Mouse (Mus musculus): ENCODE results near the gene Lhb. TPM values are rescaled to one million over a fixed set of nuclear protein-coding genes. Genes with fewer than 3 reads are reported as not detected.

The Lhb gene
- polyA plus RNA-seq, 1 experiment from 2014 or later, result not detected

DNA sequence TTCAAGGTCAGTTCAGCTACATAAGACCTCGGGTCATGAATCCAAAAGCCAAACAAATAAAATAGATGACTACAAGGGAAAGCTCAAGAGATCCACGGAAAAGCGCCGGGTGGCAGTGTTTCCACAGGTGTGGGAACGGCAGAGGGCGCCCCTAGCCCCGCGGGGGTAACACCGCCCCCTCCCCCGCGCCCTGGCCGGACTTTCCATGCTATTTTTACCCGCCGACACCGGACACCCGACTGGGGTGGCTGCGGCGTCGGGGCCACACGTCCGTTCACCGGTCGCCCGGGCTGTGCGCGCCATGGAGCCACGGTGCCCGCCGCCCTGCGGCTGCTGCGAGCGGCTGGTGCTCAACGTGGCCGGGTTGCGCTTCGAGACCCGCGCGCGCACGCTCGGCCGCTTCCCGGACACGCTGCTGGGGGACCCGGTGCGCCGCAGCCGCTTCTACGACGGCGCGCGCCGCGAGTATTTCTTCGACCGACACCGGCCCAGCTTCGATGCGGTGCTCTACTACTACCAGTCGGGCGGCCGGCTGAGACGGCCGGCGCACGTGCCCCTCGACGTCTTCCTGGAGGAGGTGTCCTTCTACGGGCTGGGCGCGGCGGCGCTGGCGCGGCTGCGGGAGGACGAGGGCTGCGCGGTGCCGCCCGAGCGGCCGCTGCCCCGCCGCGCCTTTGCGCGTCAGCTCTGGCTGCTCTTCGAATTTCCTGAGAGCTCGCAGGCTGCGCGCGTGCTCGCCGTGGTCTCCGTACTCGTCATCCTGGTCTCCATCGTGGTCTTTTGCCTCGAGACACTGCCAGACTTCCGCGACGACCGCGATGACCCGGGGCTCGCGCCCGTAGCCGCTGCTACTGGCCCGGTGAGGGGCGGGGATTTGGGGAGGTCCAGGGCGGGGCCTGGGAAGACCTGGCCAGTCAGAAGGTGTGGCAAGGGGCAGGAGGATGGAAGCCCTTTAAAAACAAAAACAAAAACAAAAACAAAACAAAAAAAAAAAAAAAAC is 14.2 kb upstream of the Lhb start:
- H3K27ac ChIP-seq (replicated peaks), result no peak overlapping the region
- 2% methylated on average over 114 of the region's 114 CpGs for WGBS
- peak overlapping the region; percentile 45 for H3K4me3 ChIP-seq
- H3K36me3 ChIP-seq, result no peaks in the 10 kb centered on the region
- DNase-seq (ENCODE audit: low spot score), result no peak
- H3K27me3 ChIP-seq (ENCODE audit: low read depth, poor library complexity, severe bottlenecking), result peaks cover 67% of the 10 kb centered on the region
- no peaks in the 10 kb centered on the region for H3K9me3 ChIP-seq (replicated peaks)
- H3K4me1 ChIP-seq, result peaks cover 16% of the 10 kb centered on the region

DNA sequence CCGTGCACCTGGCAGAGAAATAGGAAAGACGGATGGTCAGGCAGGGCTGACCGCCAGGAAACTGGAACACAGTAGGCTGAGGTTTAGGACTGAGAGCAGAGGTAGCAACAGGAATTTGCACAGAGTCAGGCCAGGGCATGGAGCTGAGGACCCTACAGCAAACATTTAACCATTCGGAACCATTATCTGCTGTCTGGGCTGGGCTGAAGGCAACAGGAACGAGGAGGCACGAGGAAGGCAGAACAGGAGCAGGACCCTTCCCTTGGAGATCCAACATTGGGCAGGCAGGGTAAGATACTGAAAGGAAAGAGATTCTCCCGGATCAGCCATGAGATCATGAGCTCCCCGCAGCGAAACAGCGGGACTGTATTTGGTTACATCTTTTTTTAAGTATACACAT is 12.8 kb upstream of the Lhb start:
- no peak for DNase-seq (ENCODE audit: low spot score)
- H3K9me3 ChIP-seq (replicated peaks), result no peaks in the 10 kb centered on the region
- peaks cover 81% of the 10 kb centered on the region for H3K27me3 ChIP-seq (ENCODE audit: low read depth, poor library complexity, severe bottlenecking)
- H3K4me3 ChIP-seq, result no peak overlapping the region
- H3K4me1 ChIP-seq, result peaks cover 16% of the 10 kb centered on the region
- no peak overlapping the region for H3K27ac ChIP-seq (replicated peaks)
- H3K36me3 ChIP-seq, result no peaks in the 10 kb centered on the region
- 80% methylated on average over 10 of the region's 10 CpGs for WGBS

GRCm38 (mm10) chr7:45408351-45408750 is 12.3 kb upstream of the Lhb start:
- DNase-seq (ENCODE audit: low spot score), result no peak
- WGBS, result 75% methylated on average over 7 of the region's 7 CpGs
- Histone ChIP-seq H3K4me1 (peaks cover 20% of the 10 kb centered on the region), H3K36me3 (no peaks in the 10 kb centered on the region), H3K27me3 (ENCODE audit: low read depth, poor library complexity, severe bottlenecking) (peaks cover 86% of the 10 kb centered on the region), H3K4me3 (no peak overlapping the region), H3K9me3 (replicated peaks) (no peaks in the 10 kb centered on the region), H3K27ac (replicated peaks) (no peak overlapping the region)

DNA sequence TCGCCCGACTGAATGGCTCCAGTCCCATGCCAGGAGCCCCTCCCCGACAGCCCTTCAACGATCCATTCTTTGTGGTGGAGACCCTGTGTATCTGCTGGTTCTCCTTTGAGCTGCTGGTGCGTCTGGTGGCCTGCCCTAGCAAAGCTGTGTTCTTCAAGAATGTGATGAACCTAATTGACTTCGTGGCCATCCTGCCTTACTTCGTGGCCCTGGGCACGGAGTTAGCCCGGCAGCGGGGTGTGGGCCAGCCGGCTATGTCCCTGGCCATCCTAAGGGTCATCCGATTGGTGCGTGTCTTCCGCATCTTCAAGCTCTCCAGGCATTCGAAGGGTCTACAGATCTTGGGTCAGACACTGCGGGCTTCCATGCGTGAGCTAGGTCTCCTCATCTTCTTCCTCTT is 11.7 kb upstream of the Lhb start:
- WGBS, result 90% methylated on average over 17 of the region's 17 CpGs
- no peak for DNase-seq (ENCODE audit: low spot score)

GRCm38 (mm10) chr7:45409497-45410163 is 11.0 kb upstream of the Lhb start:
- H3K4me1 ChIP-seq, result peaks cover 33% of the 10 kb centered on the region
- H3K36me3 ChIP-seq, result no peaks in the 10 kb centered on the region
- no peaks in the 10 kb centered on the region for H3K9me3 ChIP-seq (replicated peaks)
- no peak overlapping the region for H3K4me3 ChIP-seq
- H3K27me3 ChIP-seq (ENCODE audit: low read depth, poor library complexity, severe bottlenecking), result peaks cover 99% of the 10 kb centered on the region
- no peak overlapping the region for H3K27ac ChIP-seq (replicated peaks)
- 92% methylated on average over 8 of the region's 8 CpGs for WGBS
- DNase-seq (ENCODE audit: low spot score), result no peak

More for the DNA sequence above, 11.7 kb upstream of the Lhb start:
- Histone ChIP-seq H3K27ac (replicated peaks) (no peak overlapping the region), H3K4me1 (peaks cover 26% of the 10 kb centered on the region), H3K9me3 (replicated peaks) (no peaks in the 10 kb centered on the region), H3K36me3 (no peaks in the 10 kb centered on the region), H3K27me3 (ENCODE audit: low read depth, poor library complexity, severe bottlenecking) (peaks cover 92% of the 10 kb centered on the region), H3K4me3 (no peak overlapping the region)

GRCm38 (mm10) chr7:45412421-45412820 is 8.2 kb upstream of the Lhb start:
- no peak for DNase-seq (ENCODE audit: low spot score)
- Histone ChIP-seq H3K27ac (replicated peaks) (no peak overlapping the region), H3K9me3 (replicated peaks) (no peaks in the 10 kb centered on the region), H3K4me1 (peaks cover 25% of the 10 kb centered on the region), H3K27me3 (ENCODE audit: low read depth, poor library complexity, severe bottlenecking) (peaks cover 100% of the 10 kb centered on the region), H3K4me3 (no peak overlapping the region), H3K36me3 (no peaks in the 10 kb centered on the region)
- WGBS, result 85% methylated on average over 2 of the region's 2 CpGs

DNA sequence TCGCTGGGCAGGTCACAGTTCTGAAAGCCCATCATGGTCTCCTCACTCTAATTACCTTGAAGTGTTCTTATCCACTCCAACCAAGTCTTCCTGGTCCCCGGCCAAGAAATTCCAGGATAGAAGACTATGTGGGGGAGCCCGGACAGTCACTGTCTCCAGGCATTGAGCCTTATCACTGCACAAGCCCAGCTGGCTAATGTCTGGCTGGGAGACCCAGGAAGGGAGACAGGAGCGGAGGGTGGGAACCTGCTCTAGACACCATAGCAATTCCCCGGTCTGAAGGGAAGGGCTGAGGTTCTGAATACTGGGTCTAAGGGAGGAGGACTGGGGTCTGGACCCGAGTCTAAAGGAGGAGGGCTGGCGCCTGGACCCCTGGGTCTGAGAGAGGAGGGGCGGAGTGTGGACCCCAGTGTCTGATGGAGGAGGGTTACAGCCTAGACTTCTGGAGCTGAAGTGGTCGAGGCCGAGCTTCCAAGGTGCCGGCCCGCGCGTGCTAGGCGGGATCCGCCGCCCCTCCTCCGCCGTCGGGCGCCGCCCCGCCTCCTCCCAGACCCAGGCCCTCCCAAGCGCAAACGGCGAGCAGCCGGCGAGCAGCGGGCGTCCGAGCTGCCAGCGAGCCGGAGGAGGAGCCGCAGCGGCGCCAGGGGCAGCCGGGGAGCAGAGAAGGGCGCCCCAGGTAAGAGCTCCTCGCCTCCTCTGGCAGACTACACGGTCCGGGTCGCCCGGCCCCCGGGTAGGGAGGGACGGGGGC is 7.3 kb upstream of the Lhb start, which contains the start of gene Ntf5:
Gene Ntf5 (plus strand): TSS at position 583 of the 751 bp plus-strand sequence.
- Histone ChIP-seq H3K9me3 (replicated peaks) (no peaks in the 10 kb centered on the region), H3K27ac (replicated peaks) (peak within 1 kb of the TSS; percentile 63; the same call in 1 of the 2 replicates), H3K27me3 (ENCODE audit: low read depth, poor library complexity, severe bottlenecking) (peaks cover 100% of the 10 kb centered on the region), H3K36me3 (no peaks in the 10 kb centered on the region), H3K4me3 (peak within 1 kb of the TSS; percentile 65), H3K4me1 (peaks cover 34% of the 10 kb centered on the region)
- peak; percentile 56 for DNase-seq (ENCODE audit: low spot score)
- WGBS, result 3% methylated on average over 45 of the region's 45 CpGs

- peak overlapping the region; percentile 65 for H3K4me3 ChIP-seq
- peaks cover 35% of the 10 kb centered on the region for H3K4me1 ChIP-seq
- DNase-seq (ENCODE audit: low spot score), result no peak
- no peaks in the 10 kb centered on the region for H3K36me3 ChIP-seq
- 1% methylated on average over 27 of the region's 27 CpGs for WGBS
- no peaks in the 10 kb centered on the region for H3K9me3 ChIP-seq (replicated peaks)
- H3K27ac ChIP-seq (replicated peaks), result 0 out of 2 replicates have a peak overlapping the region, but pooled peaks have one; percentile 63
- H3K27me3 ChIP-seq (ENCODE audit: low read depth, poor library complexity, severe bottlenecking), result peaks cover 100% of the 10 kb centered on the region
Measured at GRCm38 (mm10) chr7:45413864-45414739, 6.5 kb upstream of the Lhb start.

- 50% methylated on average over 12 of the region's 12 CpGs for WGBS
- Histone ChIP-seq H3K36me3 (no peaks in the 10 kb centered on the region), H3K9me3 (replicated peaks) (no peaks in the 10 kb centered on the region), H3K27me3 (ENCODE audit: low read depth, poor library complexity, severe bottlenecking) (peaks cover 100% of the 10 kb centered on the region), H3K4me1 (peaks cover 35% of the 10 kb centered on the region), H3K27ac (replicated peaks) (no peak overlapping the region), H3K4me3 (0 out of 2 replicates have a peak overlapping the region, but pooled peaks have one; percentile 3)
- no peak for DNase-seq (ENCODE audit: low spot score)
Measured at GRCm38 (mm10) chr7:45414740-45415224, 5.8 kb upstream of the Lhb start.

DNA sequence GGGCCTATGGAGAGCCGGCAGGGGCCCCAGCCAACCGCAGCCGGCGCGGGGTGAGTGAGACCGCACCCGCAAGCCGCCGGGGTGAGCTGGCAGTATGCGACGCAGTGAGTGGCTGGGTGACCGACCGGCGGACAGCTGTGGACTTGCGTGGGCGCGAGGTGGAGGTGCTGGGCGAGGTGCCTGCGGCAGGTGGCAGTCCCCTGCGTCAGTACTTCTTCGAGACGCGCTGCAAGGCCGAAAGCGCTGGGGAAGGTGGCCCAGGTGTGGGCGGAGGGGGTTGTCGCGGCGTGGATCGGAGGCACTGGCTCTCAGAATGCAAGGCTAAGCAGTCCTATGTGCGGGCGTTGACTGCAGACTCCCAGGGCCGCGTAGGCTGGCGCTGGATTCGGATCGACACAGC is 5.0 kb upstream of the Lhb start:
- Histone ChIP-seq H3K4me1 (peaks cover 42% of the 10 kb centered on the region), H3K9me3 (replicated peaks) (no peaks in the 10 kb centered on the region), H3K27me3 (ENCODE audit: low read depth, poor library complexity, severe bottlenecking) (peaks cover 100% of the 10 kb centered on the region), H3K36me3 (peaks cover 7% of the 10 kb centered on the region), H3K4me3 (peak overlapping the region; percentile 3; the same call in 1 of the 2 replicates), H3K27ac (replicated peaks) (no peak overlapping the region)
- no peak for DNase-seq (ENCODE audit: low spot score)
- 11% methylated on average over 37 of the region's 37 CpGs for WGBS

DNA sequence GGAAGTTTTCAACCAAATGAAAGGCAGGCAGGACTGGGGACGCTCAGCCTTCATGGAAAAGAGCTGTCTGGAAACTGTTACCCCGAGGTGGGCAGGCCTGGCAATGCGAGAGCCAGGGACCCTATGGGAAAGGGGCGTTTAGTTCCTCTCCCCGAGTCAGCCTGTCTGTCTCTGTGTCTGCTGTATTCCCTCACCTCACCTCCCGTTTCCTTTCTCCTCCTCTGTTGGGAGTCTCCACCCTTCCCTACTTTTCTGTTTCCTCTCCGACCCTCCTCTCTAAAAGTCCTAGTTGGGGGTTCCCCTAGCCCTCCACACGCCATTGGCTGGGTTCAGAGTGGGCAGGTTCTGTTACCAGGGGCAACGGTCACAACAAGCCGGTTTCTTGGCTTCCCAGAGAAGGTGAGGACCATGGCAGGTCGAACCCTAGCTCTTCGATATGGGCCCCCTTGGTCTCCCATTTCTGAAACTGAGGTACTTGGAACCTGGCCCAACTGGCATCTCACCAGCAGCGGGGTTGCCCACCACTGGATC is 2.6 kb upstream of the Lhb start:
- Histone ChIP-seq H3K9me3 (replicated peaks) (no peaks in the 10 kb centered on the region), H3K36me3 (peaks cover 31% of the 10 kb centered on the region), H3K27me3 (ENCODE audit: low read depth, poor library complexity, severe bottlenecking) (peaks cover 90% of the 10 kb centered on the region), H3K27ac (replicated peaks) (no peak overlapping the region), H3K4me1 (peaks cover 44% of the 10 kb centered on the region), H3K4me3 (0 out of 2 replicates have a peak overlapping the region, but pooled peaks have one; percentile 4)
- no peak for DNase-seq (ENCODE audit: low spot score)
- WGBS, result 13% methylated on average over 13 of the region's 13 CpGs

Data from midbrain, embryonic 10.5 days (tissue).